Mouse (Mus musculus) bone marrow macrophage, adult 2 months (primary cell): Measurements from ENCODE around the gene Gm17622.

Experiments used
- CTCF ChIP-seq: IDR thresholded peaks from 2 replicates; pipeline ENCODE4 v1.5.1; 2012; ENCODE audit warnings: low read depth, mild to moderate bottlenecking, low read length, moderate library complexity
- POLR2A ChIP-seq: IDR thresholded peaks from 2 replicates; pipeline ENCODE4 v1.6.1; 2012; ENCODE audit warnings: mild to moderate bottlenecking, low read depth, low read length, borderline replicate concordance

DNA sequence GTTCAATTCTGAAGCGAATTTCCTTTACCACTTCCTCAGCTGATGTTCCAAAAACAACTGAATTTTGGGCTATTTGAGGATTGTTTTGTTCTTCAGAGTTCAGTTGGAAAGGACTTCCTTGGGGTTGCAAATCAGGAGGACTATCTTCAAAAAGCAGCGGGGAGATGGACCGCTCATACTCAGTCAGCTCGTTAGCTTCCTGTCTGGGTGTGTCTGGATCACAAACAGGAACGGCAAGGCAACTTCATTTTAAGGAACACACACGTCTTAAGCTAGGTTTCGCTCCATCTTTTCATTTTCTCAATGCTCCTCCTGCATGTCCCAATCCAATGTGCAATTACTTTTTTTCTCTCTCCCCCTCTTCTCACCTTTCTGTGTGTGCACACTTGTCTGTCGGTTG lies 6.1 kb downstream of the Gm17622 start:
- TF ChIP-seq CTCF (no peak), POLR2A (no peak)
